ENCODE assay signal across 8 mouse cellular contexts in the genomic region with DNA sequence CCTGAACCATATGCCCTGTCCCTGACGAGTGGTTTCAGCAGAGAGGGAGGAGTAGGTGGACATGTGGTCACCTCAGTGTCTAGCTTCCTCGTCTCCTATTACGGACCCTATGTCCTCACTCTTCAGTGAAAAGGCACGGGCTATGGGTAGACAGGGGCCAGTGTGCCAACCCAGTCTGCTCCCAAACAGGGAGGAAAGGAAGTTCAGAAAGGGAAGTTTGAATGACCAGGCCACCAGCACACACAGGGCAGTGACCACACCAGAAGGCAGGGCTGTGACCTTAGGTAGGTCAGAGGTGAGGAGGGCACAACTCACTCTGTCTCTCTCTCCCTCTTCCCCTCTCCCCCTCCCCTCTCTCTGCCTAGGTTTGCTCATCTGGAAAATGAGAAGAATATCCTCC. TPM values are rescaled to one million over a fixed set of nuclear protein-coding genes. Genes with fewer than 3 reads are reported as not detected.
DNase-seq lines count a peak whose midpoint lies in the region; ATAC-seq and TF ChIP-seq lines count a peak whose summit lies in the region.

No protein-coding gene starts in this region.

- no peak overlapping the region for H3K9ac ChIP-seq in forebrain, postnatal 0 days
- H3K9ac ChIP-seq in liver, embryonic 16.5 days (ENCODE audit: low read depth, low read length): peak overlapping the region; percentile 18; the same call in 1 of the 2 replicates

- no peak for TF ChIP-seq CTCF in E14TG2a.4 (conservative IDR thresholded peaks at IDR 0.05; ENCODE audit: low read length)
- TF ChIP-seq CTCF in forebrain, postnatal 0 days (IDR thresholded peaks at IDR 0.05; ENCODE audit: low read depth): no peak
- no peak for TF ChIP-seq CTCF in olfactory bulb, adult 2 months (IDR thresholded peaks at IDR 0.05; ENCODE audit: insufficient read depth, low read depth, low read length)

- H3K27me3 ChIP-seq in E14TG2a.4 (ENCODE audit: insufficient read depth, low read length): no peaks in the 10 kb centered on the region
- no peaks in the 10 kb centered on the region for H3K27me3 ChIP-seq in forebrain, postnatal 0 days (ENCODE audit: insufficient read depth, low read length)
- no peaks in the 10 kb centered on the region for H3K27me3 ChIP-seq in liver, embryonic 16.5 days (ENCODE audit: control insufficient read depth, insufficient read depth, low read depth, low read length)

- peaks cover 38% of the 10 kb centered on the region for H3K36me3 ChIP-seq in E14TG2a.4 (ENCODE audit: insufficient read depth, low read length)
- H3K36me3 ChIP-seq in forebrain, postnatal 0 days (ENCODE audit: insufficient read depth): no peaks in the 10 kb centered on the region
- H3K36me3 ChIP-seq in liver, embryonic 16.5 days (ENCODE audit: control insufficient read depth, insufficient read depth): no peaks in the 10 kb centered on the region

- peak overlapping the region; percentile 81 for H3K4me3 ChIP-seq in E14TG2a.4 (replicated peaks; ENCODE audit: low read length)
- peak overlapping the region; percentile 43; the same call in 1 of the 2 replicates for H3K4me3 ChIP-seq in forebrain, postnatal 0 days (ENCODE audit: low read depth, low read length)
- H3K4me3 ChIP-seq in liver, embryonic 16.5 days (ENCODE audit: low read depth, low read length): peak overlapping the region; percentile 60
- peak overlapping the region; percentile 64 for H3K4me3 ChIP-seq in olfactory bulb, adult 2 months (ENCODE audit: insufficient read depth, low read depth, low read length)

- 62% methylated on average over 4 of the region's 4 CpGs for WGBS in forebrain, postnatal 0 days
- WGBS in liver, embryonic 16.5 days (ENCODE audit: insufficient replicate concordance): 33% methylated on average over 4 of the region's 4 CpGs
- 75% methylated on average over 4 of the region's 4 CpGs for WGBS in olfactory bulb, adult 2 months

- peak; percentile 24 for DNase-seq in adrenal gland, adult 2 months
- DNase-seq in adrenal gland, postnatal 4 days (ENCODE audit: low spot score in 2 of 2): no peak
- no peak for DNase-seq in forebrain, postnatal 0 days
- no peak for DNase-seq in Muller cell, postnatal 12 days (ENCODE audit: inconsistent ontology term)
- no peak for DNase-seq in adrenal gland, postnatal 10 days

- no peaks in the 10 kb centered on the region for H3K9me3 ChIP-seq in E14TG2a.4 (ENCODE audit: low read length)
- H3K9me3 ChIP-seq in forebrain, postnatal 0 days (ENCODE audit: low read length): no peaks in the 10 kb centered on the region
- H3K9me3 ChIP-seq in liver, embryonic 16.5 days (replicated peaks; ENCODE audit: control insufficient read depth, low read length): no peaks in the 10 kb centered on the region

- no peak overlapping the region for H3K27ac ChIP-seq in forebrain, postnatal 0 days (ENCODE audit: low read depth, low read length)
- H3K27ac ChIP-seq in liver, embryonic 16.5 days (ENCODE audit: low read length): no peak overlapping the region
- no peak overlapping the region for H3K27ac ChIP-seq in olfactory bulb, adult 2 months (ENCODE audit: insufficient read depth, low read depth, low read length)

- H3K4me2 ChIP-seq in forebrain, postnatal 0 days (ENCODE audit: low read depth): peak overlapping the region; percentile 60
- peak overlapping the region; percentile 62 for H3K4me2 ChIP-seq in liver, embryonic 16.5 days (ENCODE audit: low read depth, low read length)

- no peak for ATAC-seq in forebrain, postnatal 0 days
- ATAC-seq in liver, embryonic 16.5 days (ENCODE audit: low read depth): no peak

- peaks cover 73% of the 10 kb centered on the region for H3K4me1 ChIP-seq in E14TG2a.4 (replicated peaks; ENCODE audit: low read depth, low read length)
- peaks cover 5% of the 10 kb centered on the region; the same call in 1 of the 2 replicates for H3K4me1 ChIP-seq in forebrain, postnatal 0 days (ENCODE audit: insufficient read depth)
- peaks cover 3% of the 10 kb centered on the region for H3K4me1 ChIP-seq in liver, embryonic 16.5 days (ENCODE audit: control insufficient read depth, low read depth, low read length)
- H3K4me1 ChIP-seq in olfactory bulb, adult 2 months (ENCODE audit: control insufficient read depth, insufficient read depth, low read length): peaks cover 11% of the 10 kb centered on the region

- TF ChIP-seq POLR2A in olfactory bulb, adult 2 months (IDR thresholded peaks at IDR 0.05; ENCODE audit: insufficient read depth, low read depth, low read length): no peak

RNA-seq across cellular contexts. Expression of a gene that starts 0.8 kb away (rescaled TPM):
- 10 to 100 TPM; 11.2 to 12.5 TPM for total RNA-seq in adrenal gland, adult 2 months (2021)
- 14.5 and 17.9 TPM in 2 replicates for polyA plus RNA-seq in adrenal gland, adult 2 months (2012; rRNA removed)
- 10 to 100 TPM; 21.2 to 26.9 TPM for total RNA-seq in adrenal gland, postnatal 4 days (2021)
- total RNA-seq in forebrain, postnatal 0 days (2014; rRNA removed): 2.5 and 2.9 TPM in 2 replicates
- polyA plus RNA-seq in forebrain, postnatal 0 days (2015; fragmentation: Nextera tagmentation; extraction: Ambion mirVana): 1.2 and 1.3 TPM in 2 replicates
- 2.3 and 2.4 TPM in 2 replicates for polyA plus RNA-seq in liver, embryonic 16.5 days (2015; fragmentation: Nextera tagmentation; extraction: Ambion mirVana)
- polyA plus RNA-seq in olfactory bulb, adult 2 months (2012; ENCODE audit: insufficient read depth, insufficient read length, low replicate concordance, missing spikeins): not detected in 2 replicates
- total RNA-seq in adrenal gland, postnatal 10 days (2021): 10 to 100 TPM; 12.4 to 18.4 TPM

RNA-seq across cellular contexts. Expression of a gene that starts 17.6 kb away (rescaled TPM):
- total RNA-seq in adrenal gland, adult 2 months (2021): 1 to 10 TPM; 1.2 to 2.8 TPM
- 6.9 and 8.4 TPM in 2 replicates for polyA plus RNA-seq in adrenal gland, adult 2 months (2012; rRNA removed)
- 1 to 10 TPM; 3.2 to 3.4 TPM for total RNA-seq in adrenal gland, postnatal 4 days (2021)
- 2.4 and 4.4 TPM in 2 replicates for total RNA-seq in forebrain, postnatal 0 days (2014; rRNA removed)
- 3.4 and 3.7 TPM in 2 replicates for polyA plus RNA-seq in forebrain, postnatal 0 days (2015; fragmentation: Nextera tagmentation; extraction: Ambion mirVana)
- polyA plus RNA-seq in liver, embryonic 16.5 days (2015; fragmentation: Nextera tagmentation; extraction: Ambion mirVana): 0.28 TPM in 1 of 2 replicates, not detected in the other
- not detected in 2 replicates for polyA plus RNA-seq in olfactory bulb, adult 2 months (2012; ENCODE audit: insufficient read depth, insufficient read length, low replicate concordance, missing spikeins)
- total RNA-seq in adrenal gland, postnatal 10 days (2021): 1 to 10 TPM; 4.3 to 4.6 TPM

RNA-seq across cellular contexts. Expression of a gene that starts 31.6 kb away (rescaled TPM):
- total RNA-seq in adrenal gland, adult 2 months (2021): not detected
- polyA plus RNA-seq in adrenal gland, adult 2 months (2012; rRNA removed): not detected in 2 replicates
- total RNA-seq in adrenal gland, postnatal 4 days (2021): not detected
- not detected in 2 replicates for total RNA-seq in forebrain, postnatal 0 days (2014; rRNA removed)
- polyA plus RNA-seq in forebrain, postnatal 0 days (2015; fragmentation: Nextera tagmentation; extraction: Ambion mirVana): not detected in 2 replicates
- polyA plus RNA-seq in liver, embryonic 16.5 days (2015; fragmentation: Nextera tagmentation; extraction: Ambion mirVana): not detected in 2 replicates
- not detected in 2 replicates for polyA plus RNA-seq in olfactory bulb, adult 2 months (2012; ENCODE audit: insufficient read depth, insufficient read length, low replicate concordance, missing spikeins)
- not detected for total RNA-seq in adrenal gland, postnatal 10 days (2021)
